Mouse (Mus musculus) lung, adult 2 months (tissue): Measurements from ENCODE around the gene Gigyf2. TPM values are rescaled to one million over a fixed set of nuclear protein-coding genes. Genes with fewer than 3 reads are reported as not detected.

ENCODE experiments used
- DNase-seq: peaks from one replicate; pipeline ENCODE4 v3.0.0; 2022
- H3K4me1 ChIP-seq: fragments of 200-500 bp; 2 replicates; pipeline ENCODE4 v1.6.1; 2011; ENCODE audit warnings: low read length; ENCODE audit not compliant: control insufficient read depth, insufficient read depth
- H3K4me3 ChIP-seq: fragments of 200-500 bp; replicated peaks from 2 replicates; pipeline ENCODE3; 2011; ENCODE audit warnings: low read depth, mild to moderate bottlenecking, control low read depth, low read length; ENCODE audit errors: extremely low read depth
- CTCF ChIP-seq: fragments of 200-500 bp; IDR thresholded peaks from 2 replicates; pipeline ENCODE4 v1.5.1; 2011; ENCODE audit warnings: mild to moderate bottlenecking, low read length, control low read depth; ENCODE audit not compliant: insufficient read depth
- POLR2A ChIP-seq: fragments of 200-500 bp; IDR thresholded peaks from 2 replicates; pipeline ENCODE4 v1.6.1; 2011; ENCODE audit warnings: low read depth, mild to moderate bottlenecking, control low read depth, low read length, borderline replicate concordance; ENCODE audit errors: extremely low read depth
- WGBS: fragments of 180-500 bp; shearing (Covaris S2); methylation state at CpG from one replicate; pipeline ENCODE4 v1.1.7; 2018; 5-methylcytosine and 5-hydroxymethylcytosine counted together
- polyA plus RNA-seq: library from polyadenylated mRNA; depleted of rRNA; stranded (reverse); fragments of >200 nt; gene quantifications from 2 replicates; pipeline ENCODE4 v1.2.3, GENCODE M21; 2012

Gigyf2 gene
- polyA plus RNA-seq, 1 experiment, result 30.4 TPM

- WGBS, result 94% methylated on average over 2 of the region's 2 CpGs
- H3K4me3 ChIP-seq, result no peak overlapping the region
- H3K4me1 ChIP-seq, result no peaks in the 10 kb centered on the region
- DNase-seq, result no peak
- TF ChIP-seq CTCF, result no peak
- TF ChIP-seq POLR2A, result no peak
Observed at GRCm38 (mm10) chr1:87315431-87315830, 11.4 kb upstream of the Gigyf2 start.

GRCm38 (mm10) chr1:87315894-87316293 is 10.9 kb upstream of the Gigyf2 start:
- no peak for DNase-seq
- Histone ChIP-seq H3K4me3 (no peak overlapping the region), H3K4me1 (no peaks in the 10 kb centered on the region)
- TF ChIP-seq POLR2A, result no peak
- no peak for TF ChIP-seq CTCF
- 38% methylated on average over 2 of the region's 2 CpGs for WGBS

GRCm38 (mm10) chr1:87316672-87317071 is 10.1 kb upstream of the Gigyf2 start:
- WGBS, result 27% methylated on average over 3 of the region's 3 CpGs
- Histone ChIP-seq H3K4me3 (no peak overlapping the region), H3K4me1 (no peaks in the 10 kb centered on the region)
- TF ChIP-seq POLR2A (no peak), CTCF (no peak)
- no peak for DNase-seq

- Histone ChIP-seq H3K4me3 (no peak overlapping the region), H3K4me1 (no peaks in the 10 kb centered on the region)
- no peak for DNase-seq
- TF ChIP-seq CTCF, result no peak
- TF ChIP-seq POLR2A, result no peak
- WGBS, result 0% methylated on average over 1 of the region's 1 CpGs
Observed at GRCm38 (mm10) chr1:87321071-87321470, 5.7 kb upstream of the Gigyf2 start.

- Histone ChIP-seq H3K4me3 (no peak overlapping the region), H3K4me1 (peaks cover 2% of the 10 kb centered on the region; the same call in 1 of the 2 replicates)
- no peak for TF ChIP-seq CTCF
- TF ChIP-seq POLR2A, result no peak
- DNase-seq, result no peak
- WGBS, result 94% methylated on average over 3 of the region's 3 CpGs
Observed at GRCm38 (mm10) chr1:87322778-87323177, 4.0 kb upstream of the Gigyf2 start.

- Histone ChIP-seq H3K4me1 (peaks cover 9% of the 10 kb centered on the region; the same call in 1 of the 2 replicates), H3K4me3 (no peak overlapping the region)
- DNase-seq, result no peak
- TF ChIP-seq POLR2A, result no peak
- no peak for TF ChIP-seq CTCF
Observed at GRCm38 (mm10) chr1:87324649-87325048, 2.1 kb upstream of the Gigyf2 start.

GRCm38 (mm10) chr1:87327165-87327861 is 515 bp downstream of the Gigyf2 start:
- DNase-seq, result no peak
- Histone ChIP-seq H3K4me3 (peak overlapping the region; percentile 84), H3K4me1 (peaks cover 9% of the 10 kb centered on the region; the same call in 1 of the 2 replicates)
- no peak for TF ChIP-seq POLR2A
- no peak for TF ChIP-seq CTCF
- WGBS, result under 1% methylated on average over 46 of the region's 53 CpGs

GRCm38 (mm10) chr1:87331774-87332173 is 5.0 kb downstream of the Gigyf2 start:
- Histone ChIP-seq H3K4me3 (no peak overlapping the region), H3K4me1 (peaks cover 9% of the 10 kb centered on the region)
- no peak for DNase-seq
- TF ChIP-seq CTCF (no peak), POLR2A (no peak)
- WGBS, result 82% methylated on average over 4 of the region's 4 CpGs

- 73% methylated on average over 2 of the region's 2 CpGs for WGBS
- TF ChIP-seq CTCF (no peak), POLR2A (no peak)
- no peaks in the 10 kb centered on the region for H3K4me1 ChIP-seq
- H3K4me3 ChIP-seq, result no peak overlapping the region
- DNase-seq, result no peak
Observed at GRCm38 (mm10) chr1:87350576-87350975, 23.8 kb downstream of the Gigyf2 start.

- Histone ChIP-seq H3K4me3 (no peak overlapping the region), H3K4me1 (no peaks in the 10 kb centered on the region)
- DNase-seq, result no peak
- 55% methylated on average over 1 of the region's 1 CpGs for WGBS
- TF ChIP-seq POLR2A, result no peak
- TF ChIP-seq CTCF, result no peak
Observed at GRCm38 (mm10) chr1:87360276-87360675, 33.5 kb downstream of the Gigyf2 start.
